Mouse (Mus musculus) liver, postnatal 0 days (tissue): ENCODE measurements around the gene H2-T22.

Source experiments
- CTCF ChIP-seq: sonication (generic); IDR thresholded peaks from 2 replicates; pipeline ENCODE4 v1.5.1; 2016; ENCODE audit warnings: antibody characterized with exemption, low read depth
- EP300 ChIP-seq: IDR thresholded peaks from 2 replicates; pipeline ENCODE4 v1.6.1; 2016; ENCODE audit warnings: antibody characterized with exemption, low read depth, mild to moderate bottlenecking

GRCm38 (mm10) chr17:36022098-36022497 lies 20.4 kb downstream of the H2-T22 start:
- TF ChIP-seq CTCF: no peak
- TF ChIP-seq EP300: no peak
